Mouse (Mus musculus): ENCODE measurements around the gene Gab2.

GRCm38 (mm10) chr7:97183426-97183825, 102.0 kb downstream of the Gab2 start:
- TF ChIP-seq CTCF (IDR thresholded peaks at IDR 0.05; ENCODE audit: control insufficient read depth, insufficient read depth, low read length) (no peak), POLR2A (IDR thresholded peaks at IDR 0.05; ENCODE audit: borderline replicate concordance, control insufficient read depth, low read depth, low read length) (no peak)

Measured in bone marrow, adult 2 months (tissue).